Mouse (Mus musculus) limb, embryonic 15.5 days (tissue): Measurements from ENCODE around the gene Gm49380. TPM values are rescaled to one million over a fixed set of nuclear protein-coding genes. Genes with fewer than 3 reads are reported as not detected.

Experiments used
- ATAC-seq: fragments of 200-750 bp; cut with Nextera tagmentation; 2 replicates; pipeline ENCODE4 v1.8.0; 2017; ENCODE audit warnings: low read depth, moderate TSS enrichment; ENCODE audit not compliant: insufficient number of reproducible peaks, low FRiP score, low TSS enrichment
- H3K27ac ChIP-seq: fragments of 300-500 bp; sonication (generic); 2 replicates; pipeline ENCODE4 v1.5.1; 2015; ENCODE audit warnings: moderate library complexity, mild to moderate bottlenecking, inconsistent platforms
- H3K27me3 ChIP-seq: fragments of 300-500 bp; sonication (generic); 2 replicates; pipeline ENCODE4 v1.6.1; 2015; ENCODE audit warnings: inconsistent platforms
- H3K36me3 ChIP-seq: fragments of 300-500 bp; sonication (generic); 2 replicates; pipeline ENCODE4 v1.6.1; 2015; ENCODE audit warnings: inconsistent platforms
- H3K4me1 ChIP-seq: fragments of 300-500 bp; sonication (generic); 2 replicates; pipeline ENCODE4 v1.6.1; 2015; ENCODE audit warnings: inconsistent platforms
- H3K4me2 ChIP-seq: fragments of 300-500 bp; sonication (generic); 2 replicates; pipeline ENCODE4 v1.6.1; 2015; ENCODE audit warnings: mild to moderate bottlenecking, inconsistent platforms
- H3K4me3 ChIP-seq: fragments of 300-500 bp; sonication (generic); 2 replicates; pipeline ENCODE4 v1.5.1; 2015; ENCODE audit warnings: mild to moderate bottlenecking, inconsistent platforms
- H3K9ac ChIP-seq: fragments of 300-500 bp; sonication (generic); 2 replicates; pipeline ENCODE4 v1.6.1; 2015; ENCODE audit warnings: inconsistent platforms
- H3K9me3 ChIP-seq: fragments of 300-500 bp; sonication (generic); 2 replicates; pipeline ENCODE4 v1.6.1; 2016; ENCODE audit warnings: inconsistent platforms
- WGBS: fragments of 180-500 bp; shearing (Covaris S2); methylation state at CpG from one replicate; pipeline ENCODE4 v1.1.7; 2015; 5-methylcytosine and 5-hydroxymethylcytosine counted together
- polyA plus RNA-seq: library from polyadenylated mRNA; unstranded; fragments of >200 nt; fragmentation: Nextera tagmentation; extraction: Ambion mirVana; gene quantifications from 2 replicates; pipeline ENCODE4 v1.2.1, GENCODE M21; 2015

Gm49380 gene
- polyA plus RNA-seq, 1 experiment from 2014 or later, result 0.28 TPM

- H3K4me3 ChIP-seq, result no peak overlapping the region
- WGBS, result 29% methylated on average over 15 of the region's 16 CpGs
- H3K36me3 ChIP-seq, result no peaks in the 10 kb centered on the region
- peak; percentile 76 for ATAC-seq
- H3K27me3 ChIP-seq, result no peaks in the 10 kb centered on the region
- H3K27ac ChIP-seq, result no peak overlapping the region; the same call in 1 of the 2 replicates
- H3K4me1 ChIP-seq, result peaks cover 47% of the 10 kb centered on the region
- H3K9me3 ChIP-seq, result no peaks in the 10 kb centered on the region
- no peak overlapping the region for H3K9ac ChIP-seq
- H3K4me2 ChIP-seq, result no peak overlapping the region
These were observed 34.1 kb downstream of the Gm49380 start for GRCm38 (mm10) chr9:44078955-44079756.

GRCm38 (mm10) chr9:44078136-44078797 lies 35.0 kb downstream of the Gm49380 start:
- Histone ChIP-seq H3K27me3 (no peaks in the 10 kb centered on the region), H3K4me3 (no peak overlapping the region), H3K27ac (no peak overlapping the region; the same call in 1 of the 2 replicates), H3K4me1 (peaks cover 39% of the 10 kb centered on the region), H3K4me2 (no peak overlapping the region), H3K9me3 (no peaks in the 10 kb centered on the region), H3K9ac (no peak overlapping the region), H3K36me3 (no peaks in the 10 kb centered on the region)
- ATAC-seq, result no peak
- 76% methylated on average over 10 of the region's 10 CpGs for WGBS

- Histone ChIP-seq H3K36me3 (no peaks in the 10 kb centered on the region), H3K4me3 (no peak overlapping the region), H3K9me3 (no peaks in the 10 kb centered on the region), H3K9ac (no peak overlapping the region), H3K27me3 (no peaks in the 10 kb centered on the region), H3K27ac (no peak overlapping the region), H3K4me1 (peaks cover 48% of the 10 kb centered on the region), H3K4me2 (no peak overlapping the region)
- no peak for ATAC-seq
- whole genome bisulfite sequencing, result 81% methylated on average over 11 of the region's 11 CpGs
These were observed 35.9 kb downstream of the Gm49380 start for GRCm38 (mm10) chr9:44077266-44077910.

GRCm38 (mm10) chr9:44076764-44077120 lies 36.6 kb downstream of the Gm49380 start:
- Histone ChIP-seq H3K9me3 (no peaks in the 10 kb centered on the region), H3K4me1 (peaks cover 55% of the 10 kb centered on the region), H3K36me3 (no peaks in the 10 kb centered on the region), H3K4me2 (no peak overlapping the region), H3K4me3 (no peak overlapping the region), H3K27me3 (no peaks in the 10 kb centered on the region), H3K9ac (no peak overlapping the region), H3K27ac (no peak overlapping the region)
- WGBS, result 20% methylated on average over 5 of the region's 5 CpGs
- ATAC-seq, result no peak

- H3K4me2 ChIP-seq, result no peak overlapping the region
- no peaks in the 10 kb centered on the region for H3K27me3 ChIP-seq
- peaks cover 52% of the 10 kb centered on the region for H3K4me1 ChIP-seq
- ATAC-seq, result no peak
- no peak overlapping the region for H3K4me3 ChIP-seq
- H3K9me3 ChIP-seq, result no peaks in the 10 kb centered on the region
- 66% methylated on average over 16 of the region's 16 CpGs for WGBS
- no peak overlapping the region for H3K27ac ChIP-seq
- H3K9ac ChIP-seq, result no peak overlapping the region
- no peaks in the 10 kb centered on the region for H3K36me3 ChIP-seq
These were observed 37.1 kb downstream of the Gm49380 start for GRCm38 (mm10) chr9:44075996-44076763.

GRCm38 (mm10) chr9:44075276-44075995 lies 37.9 kb downstream of the Gm49380 start:
- 71% methylated on average over 24 of the region's 24 CpGs for WGBS
- ATAC-seq, result no peak
- Histone ChIP-seq H3K9ac (no peak overlapping the region), H3K4me2 (no peak overlapping the region), H3K27ac (no peak overlapping the region), H3K27me3 (peaks cover 3% of the 10 kb centered on the region; the same call in 1 of the 2 replicates), H3K36me3 (no peaks in the 10 kb centered on the region), H3K9me3 (no peaks in the 10 kb centered on the region), H3K4me1 (peaks cover 52% of the 10 kb centered on the region), H3K4me3 (no peak overlapping the region)

- ATAC-seq, result no peak
- Histone ChIP-seq H3K9me3 (no peaks in the 10 kb centered on the region), H3K36me3 (no peaks in the 10 kb centered on the region), H3K9ac (no peak overlapping the region), H3K27me3 (peaks cover 7% of the 10 kb centered on the region; the same call in 1 of the 2 replicates), H3K4me1 (peaks cover 49% of the 10 kb centered on the region), H3K4me3 (no peak overlapping the region), H3K27ac (no peak overlapping the region), H3K4me2 (no peak overlapping the region)
- WGBS, result 58% methylated on average over 9 of the region's 9 CpGs
These were observed 38.7 kb downstream of the Gm49380 start for GRCm38 (mm10) chr9:44074395-44075275.

- Histone ChIP-seq H3K9me3 (no peaks in the 10 kb centered on the region), H3K27me3 (peaks cover 7% of the 10 kb centered on the region; the same call in 1 of the 2 replicates), H3K9ac (no peak overlapping the region), H3K4me3 (no peak overlapping the region), H3K27ac (no peak overlapping the region), H3K4me1 (peaks cover 36% of the 10 kb centered on the region), H3K36me3 (no peaks in the 10 kb centered on the region), H3K4me2 (no peak overlapping the region; the same call in 1 of the 2 replicates)
- ATAC-seq, result no peak
- WGBS, result 52% methylated on average over 5 of the region's 5 CpGs
These were observed 40.2 kb downstream of the Gm49380 start for GRCm38 (mm10) chr9:44073115-44073514.

- Histone ChIP-seq H3K27me3 (peaks cover 7% of the 10 kb centered on the region; the same call in 1 of the 2 replicates), H3K4me2 (no peak overlapping the region; the same call in 1 of the 2 replicates), H3K27ac (0 out of 2 replicates have a peak overlapping the region, but pooled peaks have one; percentile 43), H3K4me3 (no peak overlapping the region), H3K9me3 (no peaks in the 10 kb centered on the region), H3K4me1 (peaks cover 38% of the 10 kb centered on the region), H3K36me3 (no peaks in the 10 kb centered on the region), H3K9ac (no peak overlapping the region)
- no peak for ATAC-seq
- WGBS, result 48% methylated on average over 4 of the region's 4 CpGs
These were observed 40.7 kb downstream of the Gm49380 start for GRCm38 (mm10) chr9:44072599-44072915.

GRCm38 (mm10) chr9:44071914-44072598 lies 41.2 kb downstream of the Gm49380 start:
- 38% methylated on average over 11 of the region's 11 CpGs for WGBS
- Histone ChIP-seq H3K27ac (0 out of 2 replicates have a peak overlapping the region, but pooled peaks have one; percentile 43), H3K4me1 (peaks cover 43% of the 10 kb centered on the region), H3K36me3 (no peaks in the 10 kb centered on the region), H3K9me3 (no peaks in the 10 kb centered on the region), H3K27me3 (peaks cover 7% of the 10 kb centered on the region; the same call in 1 of the 2 replicates), H3K9ac (no peak overlapping the region), H3K4me2 (0 out of 2 replicates have a peak overlapping the region, but pooled peaks have one; percentile 7), H3K4me3 (no peak overlapping the region)
- ATAC-seq, result no peak
